Mouse (Mus musculus): Measurements from ENCODE around the gene Pik3r6.

The Pik3r6 gene

DNA sequence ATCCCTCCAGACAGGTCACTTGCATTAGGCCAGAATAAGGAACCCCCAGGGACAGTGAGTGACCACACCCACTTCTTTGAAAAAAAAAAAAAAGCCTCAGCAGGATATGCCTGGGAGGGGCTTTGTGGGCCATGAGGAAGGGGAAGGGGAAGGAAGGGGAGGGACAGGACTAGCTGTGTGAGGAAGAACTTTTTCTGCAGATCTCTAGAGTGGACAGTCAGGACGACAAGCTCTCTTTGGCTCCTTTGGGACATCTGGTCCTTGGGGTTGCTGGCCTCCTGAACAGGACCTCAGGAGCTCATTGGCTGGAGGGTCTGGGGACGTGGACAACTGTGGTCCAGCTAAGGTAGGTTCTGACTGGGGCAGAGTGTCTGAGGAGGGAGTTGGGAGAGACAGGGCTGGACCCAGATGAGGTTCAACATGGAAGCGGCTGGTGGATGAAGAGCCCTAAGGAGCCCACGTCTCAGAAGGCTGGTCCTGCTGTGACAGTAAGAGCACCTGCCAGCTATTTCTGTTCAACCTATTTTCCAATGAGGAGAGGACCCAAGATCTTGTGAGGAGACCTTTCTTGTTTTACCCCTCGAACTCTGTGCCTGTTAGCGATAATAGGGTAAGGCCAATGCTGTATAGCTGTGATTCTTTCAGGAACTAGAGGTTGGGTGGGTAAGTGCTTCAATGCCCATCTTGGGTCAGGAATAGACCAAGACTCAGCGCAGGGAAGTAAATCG lies at the start of gene Pik3r6:
Gene Pik3r6, plus strand, starts transcription at position 118 of the 728 bp plus-strand sequence.
- no peak for DNase-seq

GRCm38 (mm10) chr11:68453301-68453700 lies 49.5 kb upstream of the Pik3r6 start:
- DNase-seq = no peak

DNA sequence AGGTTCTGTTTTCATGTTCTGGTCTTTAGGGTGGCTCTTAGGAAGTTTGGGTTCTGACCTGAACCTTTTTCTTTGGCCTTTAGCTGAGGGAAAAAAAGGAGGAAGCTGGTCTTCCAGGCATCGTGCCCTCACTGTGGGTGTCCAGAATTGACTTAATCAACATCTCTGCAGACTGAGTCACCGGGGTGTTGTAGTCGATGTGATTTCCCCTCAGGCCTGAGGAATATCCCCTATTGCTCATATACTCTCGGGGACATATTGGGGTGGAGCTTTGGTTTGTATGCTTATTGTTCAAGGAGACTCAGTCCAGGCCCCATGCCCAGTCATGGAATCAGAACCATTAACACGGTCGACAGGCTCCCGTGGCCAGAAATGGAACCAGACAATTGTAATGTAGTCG lies 44.7 kb upstream of the Pik3r6 start:
- no peak for DNase-seq

DNA sequence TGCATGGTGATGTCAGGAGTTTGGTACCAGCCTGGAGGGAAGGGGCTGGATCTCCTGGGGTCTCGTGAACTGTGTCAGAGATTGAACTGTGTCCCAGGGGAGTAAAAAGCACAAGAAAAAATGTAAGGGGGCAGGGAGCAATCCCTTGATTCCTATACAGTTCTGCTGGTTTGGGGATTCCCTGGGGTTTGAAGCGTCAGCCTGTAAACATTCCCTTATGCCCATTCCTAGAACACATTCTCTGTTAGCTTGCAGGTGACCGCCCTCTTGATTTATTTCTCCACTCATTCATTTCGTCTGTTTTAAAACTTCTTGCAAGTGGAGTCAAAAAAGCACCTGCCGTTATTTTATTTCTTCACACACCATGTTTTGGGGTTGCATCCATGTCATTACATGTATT lies 43.8 kb upstream of the Pik3r6 start:
- DNase-seq = no peak

GRCm38 (mm10) chr11:68459486-68459885 lies 43.3 kb upstream of the Pik3r6 start:
- DNase-seq = no peak

- no peak for DNase-seq
Observed at GRCm38 (mm10) chr11:68462716-68463115, 40.1 kb upstream of the Pik3r6 start.

GRCm38 (mm10) chr11:68464260-68464659 lies 38.6 kb upstream of the Pik3r6 start:
- no peak for DNase-seq

DNA sequence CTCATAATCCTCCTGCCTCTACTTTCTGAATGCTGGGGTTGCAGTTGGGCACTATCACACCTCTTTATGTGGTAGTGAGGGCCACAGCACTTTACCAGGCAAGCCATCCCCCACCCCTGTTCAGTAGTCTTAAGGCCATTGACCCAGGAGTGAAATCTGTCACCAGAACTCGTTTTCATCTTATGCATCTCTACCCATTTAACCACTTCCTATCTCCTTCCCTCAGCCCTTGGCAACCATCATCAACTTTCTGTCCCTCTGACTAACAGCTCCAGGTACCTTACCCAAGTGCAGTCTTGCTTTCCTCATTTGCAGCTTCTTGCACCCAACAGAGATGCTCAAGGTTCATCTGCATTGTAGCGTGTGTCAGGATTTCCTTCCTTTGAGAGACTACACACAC lies 37.7 kb upstream of the Pik3r6 start:
- DNase-seq = no peak

DNA sequence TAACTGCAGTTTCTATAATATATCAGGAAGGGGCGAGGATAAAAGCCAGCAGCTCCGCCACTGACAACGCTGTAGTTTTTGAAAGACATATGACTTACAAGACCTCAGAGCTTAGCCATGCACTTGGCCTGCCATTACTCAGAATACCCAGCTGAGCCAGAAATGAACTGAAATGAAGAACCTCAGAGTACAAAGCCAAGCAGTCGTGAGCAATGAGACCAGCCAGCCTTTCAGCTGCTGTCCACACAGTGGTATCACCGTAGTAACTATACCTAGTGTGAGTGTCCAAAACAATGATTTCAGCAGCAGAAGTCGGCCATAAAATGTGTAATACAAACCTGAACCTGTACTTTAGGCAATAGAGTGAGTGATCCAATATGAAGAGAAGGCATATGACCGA lies 35.4 kb upstream of the Pik3r6 start:
- no peak for DNase-seq

- no peak for DNase-seq
Observed at GRCm38 (mm10) chr11:68467962-68468612, 34.7 kb upstream of the Pik3r6 start.

- no peak for DNase-seq
Observed at GRCm38 (mm10) chr11:68468886-68469285, 33.9 kb upstream of the Pik3r6 start.

DNA sequence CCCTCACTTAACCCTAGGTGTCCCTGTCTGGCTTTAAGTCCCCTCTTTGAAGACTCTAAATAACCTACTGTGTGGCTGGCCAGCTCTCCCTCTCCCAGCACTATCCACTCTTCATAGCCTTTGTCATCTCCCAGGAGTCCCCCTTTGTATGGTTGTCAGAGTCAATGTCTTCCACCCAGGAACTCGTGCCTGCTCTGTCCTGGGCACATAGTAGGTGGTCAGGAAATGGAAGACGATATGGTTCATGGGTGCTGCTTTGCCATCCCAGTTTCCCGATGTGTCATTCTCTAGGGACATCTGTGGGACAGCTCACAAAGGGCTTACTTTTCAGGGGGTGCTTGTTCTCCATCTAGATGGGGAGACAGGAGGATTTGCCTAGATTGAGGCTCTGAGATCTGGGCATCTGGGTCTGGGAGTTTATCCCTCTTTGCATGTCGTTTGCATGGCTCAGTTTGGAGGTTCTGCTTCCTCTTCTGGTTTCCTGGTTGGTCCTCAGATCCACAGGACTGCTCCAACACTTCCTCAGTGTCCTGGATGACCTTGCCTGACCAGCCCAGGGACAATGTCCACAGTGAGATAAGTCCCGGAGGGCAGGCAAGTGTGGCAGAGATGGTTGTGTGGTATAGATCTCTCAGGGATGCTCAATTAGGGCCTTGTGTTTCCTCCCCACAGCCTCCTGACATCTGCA lies 30.5 kb upstream of the Pik3r6 start:
- DNase-seq = no peak

DNA sequence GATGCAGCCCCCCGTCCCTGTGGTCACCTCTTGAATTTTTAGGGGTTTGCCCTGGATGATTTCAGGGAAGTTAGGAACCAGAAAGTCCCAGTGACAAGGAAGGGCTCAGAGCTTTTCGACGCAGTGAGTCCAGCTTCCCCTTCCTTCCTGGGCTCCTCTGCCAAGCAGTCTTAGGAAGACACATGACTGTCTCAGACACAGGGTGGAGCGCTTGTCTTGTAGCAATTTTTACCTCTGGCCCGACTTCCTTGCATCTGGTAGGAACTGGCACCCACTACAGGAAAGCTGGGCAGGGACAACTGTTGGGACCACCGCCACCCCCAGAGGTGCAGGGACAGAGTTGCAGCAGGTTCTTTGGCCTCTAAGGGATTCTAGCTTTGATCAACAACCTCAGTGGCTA lies 28.2 kb upstream of the Pik3r6 start:
- DNase-seq = no peak

GRCm38 (mm10) chr11:68475676-68476075 lies 27.1 kb upstream of the Pik3r6 start:
- no peak for DNase-seq

DNA sequence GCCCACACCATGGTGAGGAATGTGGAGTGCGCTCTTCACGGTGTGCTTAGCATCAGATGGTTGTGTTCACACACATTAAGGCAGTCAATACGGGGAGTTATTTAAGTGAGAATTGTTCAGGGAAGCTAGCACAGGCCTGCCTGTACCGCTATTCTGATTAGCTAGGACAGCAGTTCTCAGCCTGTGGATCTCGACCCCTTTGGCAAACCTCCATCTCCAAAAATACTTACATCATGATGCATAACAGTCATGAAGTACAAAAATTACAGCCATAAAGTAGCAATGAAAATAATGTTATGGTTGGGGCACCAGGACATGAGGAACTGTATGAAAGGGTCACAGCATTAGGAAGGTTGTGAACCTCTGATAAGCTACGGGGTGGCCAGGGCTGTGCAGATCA lies 25.2 kb upstream of the Pik3r6 start:
- DNase-seq = no peak

DNA sequence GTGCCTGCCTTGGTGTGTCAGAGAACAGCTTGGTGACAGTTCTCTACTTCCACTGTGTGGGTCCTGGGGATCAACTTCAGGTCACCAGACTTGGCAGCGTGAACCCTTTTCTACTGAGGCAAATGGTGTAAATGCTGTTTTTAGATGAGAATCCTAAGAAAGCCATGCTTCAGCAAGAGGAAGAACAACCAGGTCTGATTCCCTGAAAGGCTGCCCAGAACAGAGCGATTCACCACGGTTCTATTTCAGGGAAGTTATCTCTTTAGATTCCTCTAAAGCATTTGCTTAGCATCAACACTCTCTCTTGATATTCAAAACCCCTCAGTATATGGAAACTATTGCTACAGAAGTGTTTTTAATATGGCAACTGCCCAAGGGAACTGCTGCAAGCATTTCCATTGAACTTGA lies 24.2 kb upstream of the Pik3r6 start:
- no peak for DNase-seq

GRCm38 (mm10) chr11:68480660-68481059 lies 22.2 kb upstream of the Pik3r6 start:
- no peak for DNase-seq

- no peak for DNase-seq
Observed at GRCm38 (mm10) chr11:68482001-68482400, 20.8 kb upstream of the Pik3r6 start.

DNA sequence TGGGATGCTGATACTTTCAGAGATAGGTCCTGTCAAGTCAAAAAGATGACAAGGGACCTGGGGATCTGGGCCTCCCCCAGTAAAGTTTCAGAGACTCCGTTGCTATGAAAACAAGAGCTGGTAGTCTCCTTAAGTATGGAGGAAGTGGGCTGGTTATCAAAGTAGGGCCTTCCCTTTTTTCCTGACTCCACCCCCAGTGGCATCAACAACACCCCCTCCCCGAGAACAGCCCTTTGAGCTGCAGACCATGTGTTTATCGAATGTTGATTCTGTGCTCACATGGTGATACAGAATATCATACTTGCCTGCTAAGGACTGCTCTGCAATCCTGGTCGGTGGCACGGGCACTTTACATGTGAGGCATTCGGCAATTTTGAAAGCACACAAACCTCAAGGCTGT lies 19.6 kb upstream of the Pik3r6 start:
- DNase-seq = no peak

DNA sequence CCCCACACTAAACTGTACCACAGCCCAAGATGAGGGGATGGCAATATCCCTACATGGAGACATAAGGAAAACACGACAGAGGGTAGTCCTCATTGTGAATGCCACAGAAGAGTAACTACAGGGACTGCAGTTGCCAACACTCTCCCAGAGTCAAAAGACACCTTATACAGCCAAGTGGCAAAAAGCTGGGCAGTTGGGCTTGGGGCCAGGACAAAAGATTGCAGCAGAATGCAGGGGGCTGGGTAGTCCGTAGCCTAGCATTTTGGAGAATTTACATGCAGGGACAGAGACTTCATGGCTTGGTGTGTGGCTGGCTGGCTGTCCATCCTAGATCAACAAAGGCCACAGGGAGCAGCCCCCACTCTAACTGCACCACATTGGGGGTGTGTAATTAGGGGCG lies 18.4 kb upstream of the Pik3r6 start:
- DNase-seq = no peak

DNA sequence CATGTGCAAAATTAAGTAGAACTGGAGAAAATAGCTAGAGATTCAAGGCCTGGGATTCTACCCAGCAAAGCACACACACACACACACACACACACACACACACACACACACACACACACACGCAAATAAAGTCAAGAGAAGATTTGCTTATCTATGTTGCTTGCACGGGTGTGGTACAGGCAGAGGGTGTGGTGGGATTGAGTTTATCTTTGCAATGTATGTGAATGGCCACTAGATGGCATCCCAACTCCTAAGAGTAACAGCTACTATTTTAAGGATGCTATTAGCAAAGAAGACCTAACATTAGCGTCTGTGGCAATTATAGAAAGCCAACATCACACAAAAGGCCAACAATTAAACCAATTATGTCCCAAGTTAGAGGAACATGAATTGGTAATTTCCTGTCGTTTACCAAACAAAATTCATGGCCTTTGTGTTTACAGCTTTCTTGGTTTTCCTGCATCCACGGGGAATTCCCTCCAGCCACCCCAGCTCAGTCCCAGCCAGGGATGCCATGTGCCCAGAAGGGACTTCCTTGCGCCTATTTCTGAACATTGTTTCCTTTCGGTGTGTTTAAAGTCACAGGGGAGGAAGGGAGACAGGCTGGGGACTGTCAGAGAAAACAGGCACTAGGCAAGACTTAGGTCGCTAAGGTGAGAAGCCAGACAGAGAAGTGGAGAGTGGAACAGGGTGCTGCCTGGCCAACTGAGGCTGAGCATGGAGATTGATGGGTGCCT lies 17.4 kb upstream of the Pik3r6 start:
- no peak for DNase-seq

- no peak for DNase-seq
Observed at GRCm38 (mm10) chr11:68486093-68486492, 16.7 kb upstream of the Pik3r6 start.

GRCm38 (mm10) chr11:68487720-68488119 lies 15.1 kb upstream of the Pik3r6 start:
- DNase-seq = no peak

Measured in right cerebral cortex, postnatal 14 days (tissue).